Mouse (Mus musculus): ENCODE data around the gene Epo.
A peak's percentile ranks its signal among the peaks of the same experiment; 100 is the strongest.

Epo gene

DNA sequence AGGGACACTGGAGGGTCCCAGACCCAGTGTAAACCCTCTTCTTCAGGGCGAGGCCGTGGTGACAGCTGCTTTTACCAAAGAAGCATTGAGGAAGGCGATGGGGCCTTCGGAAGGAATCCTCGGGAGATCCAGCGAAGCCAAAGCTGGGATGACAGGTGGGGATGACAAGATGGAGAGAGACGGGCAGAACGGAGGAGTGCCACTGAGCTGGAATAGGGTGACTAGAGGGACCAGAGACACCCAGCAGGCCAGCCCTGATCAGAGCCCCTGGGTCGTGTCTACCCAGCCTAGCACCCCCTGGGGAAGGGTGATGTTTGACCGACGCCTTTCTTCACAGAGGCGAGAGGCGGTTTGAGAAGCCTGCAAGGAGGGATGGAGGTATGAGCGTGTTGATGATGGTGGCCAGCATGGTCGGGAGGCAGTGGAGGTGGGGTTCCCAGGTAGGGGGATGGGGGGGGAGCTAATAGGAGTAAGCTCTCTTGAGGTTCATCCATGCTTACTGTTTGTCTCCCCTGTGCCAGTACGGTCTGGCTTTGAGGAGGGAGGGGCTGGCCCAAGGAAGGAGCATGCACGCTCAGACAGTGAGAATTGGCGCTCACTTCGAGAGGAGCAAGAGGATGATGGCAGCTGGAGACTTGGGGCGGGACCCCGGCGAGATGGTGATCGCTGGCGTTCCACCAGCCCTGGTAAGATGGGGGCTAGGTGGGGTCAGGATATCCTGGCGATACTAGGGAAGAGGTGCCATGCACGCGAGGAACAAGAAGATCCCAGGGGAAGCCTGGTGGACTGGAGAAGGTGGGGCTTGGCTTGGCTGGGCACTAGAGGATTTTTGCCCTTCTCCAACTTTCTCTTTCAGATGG is 13.1 kb downstream of the Epo start:
- DNase-seq (ENCODE audit: low spot score) = no peak

DNA sequence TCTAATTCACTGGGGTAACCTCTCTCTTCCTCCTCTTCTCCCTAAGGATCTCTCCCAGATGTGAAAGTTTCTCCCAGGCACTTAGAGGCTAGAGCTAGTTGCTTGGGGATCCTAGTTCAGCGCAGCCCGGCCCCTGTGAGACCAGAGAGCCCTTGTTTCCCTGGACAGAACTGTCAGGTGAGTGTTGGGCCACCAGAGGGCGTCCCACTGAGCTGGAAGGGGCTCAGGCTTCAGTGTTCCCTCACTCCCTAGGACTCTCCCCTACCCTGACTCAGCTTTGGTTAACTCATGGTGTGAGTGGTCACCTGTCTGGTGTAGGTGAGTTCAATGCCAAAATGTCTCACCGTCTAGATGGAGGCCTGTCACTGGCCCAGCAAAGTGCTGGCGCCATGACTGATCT is 14.6 kb downstream of the Epo start, which contains the start of gene Gigyf1:
Gene Gigyf1 (plus strand): TSS at position 113 of the 400 bp plus-strand sequence.
- no peak for DNase-seq (ENCODE audit: low spot score)

DNA sequence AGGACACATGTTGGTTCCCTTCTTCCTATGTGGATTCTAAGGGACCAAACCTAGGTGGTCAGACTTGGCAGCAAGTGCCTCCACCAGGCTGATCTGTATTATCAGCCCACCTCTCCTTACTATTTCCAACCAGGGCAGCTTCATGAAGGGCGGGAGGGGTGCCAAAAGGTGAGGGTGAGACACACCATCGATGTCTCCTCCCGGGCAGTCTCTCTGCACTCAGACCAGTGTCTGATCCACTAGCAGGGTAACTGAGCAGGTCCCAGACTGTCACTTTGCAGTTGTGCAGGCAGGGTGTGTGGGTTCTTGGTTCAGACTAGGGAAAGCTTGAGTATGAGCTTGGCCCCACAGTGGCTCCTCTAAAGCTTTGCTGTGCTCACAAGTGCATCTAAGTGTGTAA is 18.2 kb downstream of the Epo start:
- no peak for DNase-seq (ENCODE audit: low spot score)

DNA sequence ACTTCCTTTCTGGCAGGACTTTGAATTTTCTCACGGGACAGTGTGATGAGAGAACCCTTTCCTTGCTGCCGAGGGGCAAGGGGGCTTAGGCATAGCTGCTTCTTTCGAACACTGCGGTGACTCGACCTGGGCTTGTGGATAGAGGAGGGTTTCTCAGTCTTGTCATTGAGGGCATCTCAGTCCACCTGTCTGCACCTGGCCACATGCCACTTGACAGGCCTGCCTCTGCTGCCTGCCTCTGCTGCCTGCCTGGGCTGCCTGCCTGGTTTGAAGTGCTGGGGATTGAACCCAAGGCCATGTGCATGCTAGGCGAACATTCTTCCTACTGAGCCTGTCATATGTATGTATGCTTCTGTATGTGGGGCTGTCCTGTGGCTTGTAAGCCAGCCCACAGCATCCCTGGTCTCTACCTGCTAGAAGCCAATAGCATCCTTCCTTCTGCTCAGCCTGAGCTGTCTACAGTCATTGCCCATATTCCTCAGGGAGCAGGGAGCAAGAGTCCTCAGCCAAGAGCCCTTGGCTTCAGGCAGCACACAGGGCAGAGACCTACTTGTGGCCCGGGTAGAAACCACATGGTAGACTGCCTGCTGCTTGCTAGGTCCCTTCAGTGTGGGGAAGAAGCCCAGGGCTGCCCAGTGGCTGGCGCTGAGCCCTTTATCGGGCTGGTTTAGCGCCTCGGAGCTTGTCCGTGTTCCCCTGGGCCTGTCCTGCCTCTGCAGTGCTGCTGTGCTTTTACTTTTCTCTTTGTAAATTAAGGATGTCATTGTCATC is 18.9 kb downstream of the Epo start:
- no peak for DNase-seq (ENCODE audit: low spot score)

DNA sequence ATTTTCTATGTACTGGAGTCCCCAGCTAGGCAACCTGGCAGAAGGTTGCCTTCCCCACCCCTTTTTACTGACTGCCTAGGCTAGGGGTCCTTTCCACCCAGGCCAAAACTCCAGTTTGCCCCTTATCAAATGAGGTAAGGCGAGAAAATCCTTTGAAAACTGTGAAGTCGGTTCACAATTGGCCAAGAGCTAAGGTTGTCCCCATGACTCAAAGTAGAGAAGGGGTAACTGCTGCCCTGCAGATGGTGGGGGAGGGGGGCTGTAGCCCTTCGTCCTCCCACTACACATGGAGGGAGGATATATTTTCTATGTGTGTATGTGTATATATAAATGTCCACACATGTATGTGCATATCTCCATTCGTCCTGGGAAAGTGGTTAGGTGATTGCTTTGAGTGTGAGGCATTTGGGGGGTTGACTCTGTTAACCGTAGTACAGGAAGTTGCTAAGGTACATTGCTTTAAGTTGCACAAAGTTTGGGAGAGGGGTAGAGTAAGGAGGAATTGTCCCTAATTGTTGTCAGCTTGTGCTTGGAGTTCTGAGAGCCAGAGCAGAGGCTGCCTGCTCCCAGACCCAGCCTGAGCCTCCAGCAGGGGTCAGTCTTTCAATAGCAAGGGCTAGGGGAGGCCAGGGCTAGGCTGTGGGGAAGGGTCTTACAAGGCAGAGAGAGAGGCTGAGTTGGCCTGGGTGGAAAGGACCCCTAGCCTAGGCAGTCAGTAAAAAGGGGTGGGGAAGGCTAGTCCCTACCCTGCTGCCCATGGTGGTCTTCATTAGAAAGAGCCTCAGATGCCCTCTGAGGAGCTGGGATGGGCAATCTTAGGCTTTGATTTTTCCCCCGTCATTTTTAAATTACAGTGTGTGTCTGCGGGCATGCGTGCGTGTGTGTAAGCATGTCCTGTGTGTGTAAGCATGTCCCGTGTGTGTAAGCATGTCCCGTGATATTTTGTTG is 19.9 kb downstream of the Epo start:
- DNase-seq (ENCODE audit: low spot score) = no peak

DNA sequence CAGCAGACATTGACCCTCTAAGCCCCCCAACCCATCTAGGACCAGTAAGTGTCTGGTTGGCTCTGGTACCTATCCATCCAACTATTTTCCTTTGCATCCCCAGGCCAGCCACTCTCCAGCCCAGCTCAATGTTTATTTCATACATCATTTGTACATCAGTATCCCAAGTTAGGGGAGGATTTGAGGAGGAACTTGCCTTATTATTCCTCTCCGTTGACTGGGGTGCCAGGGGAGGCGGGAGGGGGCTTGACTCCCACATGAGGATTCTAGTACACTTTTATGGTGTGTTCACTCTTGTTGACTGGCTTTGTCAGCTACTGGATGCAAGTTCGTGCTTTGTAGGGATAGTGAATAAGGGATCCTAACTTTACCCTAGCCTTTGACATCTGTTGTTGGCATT is 21.3 kb downstream of the Epo start:
- no peak for DNase-seq (ENCODE audit: low spot score)

DNA sequence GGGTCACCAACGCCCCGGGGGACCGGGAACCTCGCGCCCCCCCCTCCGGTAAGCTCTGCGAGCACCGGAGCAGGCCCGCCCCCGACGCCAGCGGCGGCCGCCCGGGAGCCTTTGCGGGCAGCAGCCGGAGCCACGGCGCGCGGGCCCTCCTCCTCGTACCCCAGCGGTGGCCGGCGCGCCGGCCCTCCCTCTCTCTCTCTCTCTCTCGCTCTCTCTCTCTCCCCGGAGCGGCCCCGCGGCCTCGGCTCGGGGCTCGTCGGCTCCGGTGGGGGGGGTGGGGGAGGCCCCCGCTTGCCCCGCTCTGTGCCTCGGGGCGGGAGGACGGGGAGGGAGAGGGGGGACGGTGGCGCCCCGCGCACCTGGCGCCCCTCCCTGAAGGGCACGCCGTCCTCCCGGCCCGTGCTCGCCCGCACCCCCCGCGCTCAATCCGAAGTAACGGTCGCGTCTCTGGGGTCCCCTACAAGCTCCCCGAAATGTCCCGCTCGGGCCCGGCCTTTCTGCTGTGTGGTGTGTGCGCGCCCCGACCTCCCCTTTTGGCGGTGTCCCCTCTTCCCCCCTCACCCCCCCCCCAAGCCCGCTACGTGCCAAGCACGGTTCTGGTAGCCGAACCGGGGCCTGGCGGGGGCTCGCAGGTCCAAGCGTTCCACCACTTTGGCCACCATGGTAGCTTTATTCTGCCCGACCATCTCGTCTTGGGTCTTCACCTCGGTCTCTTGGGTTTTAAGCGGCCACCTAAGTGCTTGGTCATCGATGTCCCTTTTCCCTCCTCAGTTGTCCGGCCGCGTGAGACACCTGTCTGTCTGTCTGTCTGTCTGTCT is 22.3 kb downstream of the Epo start:
- DNase-seq (ENCODE audit: low spot score) = no peak

DNA sequence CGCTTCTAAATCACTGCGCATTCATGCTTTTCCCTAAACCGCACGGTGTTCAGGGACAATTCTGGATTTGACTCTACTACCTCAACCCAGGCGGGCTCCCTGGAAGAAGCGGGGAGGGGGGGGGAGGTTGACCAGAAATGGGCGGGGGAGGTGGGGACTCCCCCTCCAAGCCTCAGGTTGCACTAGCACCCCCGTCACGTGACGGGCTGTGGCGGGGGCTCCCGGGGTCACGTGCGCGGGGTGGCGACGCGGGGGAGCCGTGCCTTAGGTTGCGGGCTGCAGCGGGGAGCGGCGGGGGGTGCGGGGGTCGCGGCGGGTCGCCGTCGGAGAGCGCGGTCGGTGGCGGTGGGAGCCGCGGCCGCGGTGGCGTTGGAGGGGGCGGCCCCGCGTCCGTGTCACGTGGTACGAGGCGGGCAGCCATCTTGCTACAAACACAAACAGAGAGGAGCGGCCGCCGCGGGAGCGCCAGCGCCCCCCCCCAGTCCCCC is 23.0 kb downstream of the Epo start:
- no peak for DNase-seq (ENCODE audit: low spot score)

DNA sequence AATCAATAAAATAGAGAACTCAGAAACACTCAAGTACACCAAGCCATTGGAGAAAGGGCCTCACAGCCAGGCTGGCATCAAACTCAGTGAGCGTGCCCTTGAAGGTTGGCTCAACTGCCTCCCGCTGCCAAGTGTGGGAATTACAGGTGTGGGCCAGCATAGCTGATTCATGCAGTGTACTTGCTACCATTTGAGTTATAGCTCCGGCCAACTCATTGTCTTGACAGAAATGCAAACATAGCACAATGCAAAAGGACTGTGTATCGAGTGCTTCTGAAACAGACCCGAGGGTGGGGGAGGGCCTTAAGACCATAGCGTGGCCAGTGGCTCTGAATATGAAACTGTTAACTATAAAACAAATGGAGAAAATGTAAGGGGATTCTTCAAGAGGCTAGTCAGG is 29.0 kb downstream of the Epo start:
- DNase-seq (ENCODE audit: low spot score) = no peak

DNA sequence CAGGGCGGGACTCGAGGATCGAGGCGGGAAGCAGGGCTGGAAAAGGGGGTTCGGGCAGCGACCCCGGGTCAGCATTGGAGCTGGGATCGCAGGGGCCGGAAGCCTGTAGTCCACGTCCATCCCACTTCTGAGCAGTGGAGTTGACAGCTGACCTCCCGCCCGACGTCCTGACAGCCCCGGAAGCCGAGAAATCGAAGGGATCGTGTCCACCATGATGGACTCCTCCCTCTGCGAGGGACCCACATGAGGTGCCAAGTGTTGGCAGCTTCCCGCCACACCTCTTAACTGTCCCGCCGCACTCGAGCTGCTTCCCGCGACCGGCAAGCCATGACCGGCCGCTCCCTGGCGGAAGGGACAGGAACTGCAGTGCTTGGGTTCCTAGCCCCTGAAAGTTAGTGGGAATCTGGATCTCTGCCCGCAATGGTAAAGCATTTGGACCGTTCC is 30.4 kb downstream of the Epo start:
- DNase-seq (ENCODE audit: low spot score) = peak; percentile 84

DNA sequence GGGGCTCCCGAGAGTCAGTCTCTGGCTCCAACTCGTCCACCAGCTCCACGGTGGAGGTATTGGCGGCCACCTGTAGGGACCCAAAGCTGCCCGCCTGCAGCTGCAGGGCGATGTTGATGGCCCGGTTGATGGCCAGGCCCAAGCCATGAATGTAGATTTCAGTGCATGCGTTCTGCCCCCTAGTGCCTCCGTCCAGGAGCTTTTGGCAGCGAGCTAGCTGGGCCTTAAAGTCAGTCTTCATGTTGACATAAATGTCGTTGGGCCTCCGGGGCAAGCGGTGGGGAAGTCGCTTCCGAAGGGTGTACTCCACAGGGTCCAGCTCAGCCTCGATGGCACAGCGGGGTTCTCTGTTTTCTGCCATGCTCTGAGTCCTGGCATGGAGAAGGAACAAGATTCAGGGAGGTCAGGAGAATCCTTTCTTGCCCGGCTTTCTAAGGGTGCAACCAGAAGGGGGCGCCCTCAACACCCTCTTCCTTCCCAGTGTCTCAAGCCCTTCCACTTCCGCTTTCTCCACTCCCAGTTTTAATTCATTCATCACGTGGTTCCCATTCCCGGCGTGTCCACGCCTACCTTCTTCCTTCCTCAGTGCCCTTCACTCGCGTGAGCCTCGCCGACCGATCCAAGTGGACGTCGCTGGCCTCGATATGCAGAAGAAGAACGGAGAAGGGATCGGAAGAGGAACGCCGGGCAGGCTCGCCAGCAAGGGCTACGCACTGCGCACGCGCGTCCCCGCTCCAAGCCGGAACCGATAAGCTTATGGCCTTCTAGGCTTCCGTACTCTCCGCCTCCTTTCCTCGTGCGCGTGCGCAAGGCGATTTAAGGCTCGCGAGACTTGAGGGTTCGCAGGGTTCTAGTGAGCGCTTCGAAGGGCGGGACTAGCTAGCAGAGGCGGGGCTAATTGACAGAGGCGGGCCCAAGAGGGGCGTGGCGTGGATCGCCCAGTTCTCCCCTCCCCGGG is 31.1 kb downstream of the Epo start, which contains the start of gene Pop7:
Gene Pop7 (minus strand): TSS at position 810 of the 958 bp plus-strand sequence.
- peak; percentile 100 for DNase-seq (ENCODE audit: low spot score)

DNA sequence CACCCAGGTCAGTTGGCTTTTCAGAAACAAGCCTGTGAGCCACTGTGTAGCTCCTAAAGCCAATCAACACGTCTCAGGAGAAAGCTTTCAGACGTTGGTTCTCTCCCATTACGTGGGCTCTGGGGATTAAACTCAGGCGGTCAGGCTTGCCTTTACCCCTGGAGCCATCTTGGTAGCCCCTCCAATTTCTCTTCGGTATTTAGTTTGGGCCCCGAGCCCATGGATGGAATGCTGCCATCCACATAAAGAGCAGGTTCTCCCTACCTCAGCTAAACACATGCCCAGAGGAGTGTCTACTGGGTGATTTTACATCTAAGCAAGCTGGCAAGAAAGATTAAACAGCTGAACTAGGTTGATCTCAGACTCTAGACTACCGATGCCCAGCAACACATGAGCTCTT is 32.9 kb downstream of the Epo start:
- DNase-seq (ENCODE audit: low spot score) = no peak

DNA sequence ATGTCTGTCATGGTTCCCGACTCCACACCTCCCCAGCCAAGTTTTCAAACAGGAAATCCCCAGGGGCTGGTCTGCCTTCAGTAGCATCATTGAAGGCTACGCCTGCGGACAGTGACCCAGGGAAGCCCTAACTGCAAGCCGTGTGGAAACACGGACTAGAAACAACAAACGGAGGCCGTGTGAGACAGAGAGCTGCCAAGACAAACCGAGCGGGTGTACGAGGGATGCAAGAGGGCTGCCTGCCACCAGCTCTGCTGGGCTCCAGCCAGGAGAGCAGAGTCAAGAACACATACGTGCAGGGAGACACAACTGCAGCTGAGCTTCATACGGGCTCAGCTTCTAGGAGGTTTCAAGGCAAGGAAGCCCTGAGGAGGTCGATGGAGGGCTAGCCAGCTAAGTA is 39.2 kb downstream of the Epo start:
- no peak for DNase-seq (ENCODE audit: low spot score)

DNA sequence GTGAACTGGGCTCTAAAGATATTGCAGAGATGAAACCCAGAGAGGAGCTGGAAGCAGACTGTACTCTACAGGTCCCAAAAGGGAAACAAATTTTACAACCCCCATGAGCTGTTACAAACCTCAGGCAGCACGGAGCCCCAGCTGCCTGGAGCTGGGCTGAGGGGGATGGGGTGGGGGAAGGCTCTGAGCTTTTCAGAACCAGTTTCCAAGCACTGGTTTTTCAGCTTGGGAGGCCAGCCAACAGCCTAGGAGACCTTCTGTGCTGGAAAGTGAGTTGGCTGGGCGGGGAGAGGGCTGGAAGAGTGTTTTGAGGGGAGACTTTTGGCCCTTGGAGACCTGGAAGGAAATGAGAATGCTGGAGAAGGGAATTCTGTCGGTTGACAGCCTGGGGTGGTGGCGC is 41.5 kb downstream of the Epo start:
- no peak for DNase-seq (ENCODE audit: low spot score)

DNA sequence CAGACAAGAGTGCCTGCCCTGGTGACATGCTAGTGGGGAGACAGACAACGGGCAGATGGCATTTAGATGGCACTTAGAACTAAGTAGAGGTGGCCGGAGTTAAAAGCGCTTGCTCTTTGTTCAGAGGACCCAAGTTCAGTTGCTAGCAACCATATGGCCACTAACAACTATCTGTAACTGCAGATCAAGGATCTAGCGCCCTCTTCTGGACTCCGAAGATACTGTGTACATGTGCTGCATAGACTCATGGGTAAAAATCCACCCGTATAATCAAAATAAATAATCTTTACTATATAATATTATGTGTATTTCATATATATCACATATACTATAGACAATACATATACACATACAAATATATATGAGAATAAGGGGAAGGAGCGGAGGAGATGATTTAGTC is 45.4 kb downstream of the Epo start:
- DNase-seq (ENCODE audit: low spot score) = no peak

DNA sequence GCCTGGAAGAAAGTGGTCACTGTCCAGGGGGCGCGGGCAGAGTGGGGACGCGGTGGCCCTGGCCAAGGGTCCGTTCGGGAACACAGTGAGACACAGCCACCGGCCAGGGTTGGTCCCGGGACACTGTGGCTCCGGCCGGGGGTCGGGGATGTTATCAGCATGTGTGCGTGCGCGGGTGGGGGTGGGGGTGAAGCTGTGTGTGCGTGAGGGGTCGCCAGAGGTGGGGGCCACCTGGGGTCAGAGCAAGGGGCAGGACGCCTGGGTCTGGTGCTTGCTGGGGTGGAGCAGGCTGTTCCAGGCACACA is 47.2 kb downstream of the Epo start:
- DNase-seq (ENCODE audit: low spot score) = no peak

DNA sequence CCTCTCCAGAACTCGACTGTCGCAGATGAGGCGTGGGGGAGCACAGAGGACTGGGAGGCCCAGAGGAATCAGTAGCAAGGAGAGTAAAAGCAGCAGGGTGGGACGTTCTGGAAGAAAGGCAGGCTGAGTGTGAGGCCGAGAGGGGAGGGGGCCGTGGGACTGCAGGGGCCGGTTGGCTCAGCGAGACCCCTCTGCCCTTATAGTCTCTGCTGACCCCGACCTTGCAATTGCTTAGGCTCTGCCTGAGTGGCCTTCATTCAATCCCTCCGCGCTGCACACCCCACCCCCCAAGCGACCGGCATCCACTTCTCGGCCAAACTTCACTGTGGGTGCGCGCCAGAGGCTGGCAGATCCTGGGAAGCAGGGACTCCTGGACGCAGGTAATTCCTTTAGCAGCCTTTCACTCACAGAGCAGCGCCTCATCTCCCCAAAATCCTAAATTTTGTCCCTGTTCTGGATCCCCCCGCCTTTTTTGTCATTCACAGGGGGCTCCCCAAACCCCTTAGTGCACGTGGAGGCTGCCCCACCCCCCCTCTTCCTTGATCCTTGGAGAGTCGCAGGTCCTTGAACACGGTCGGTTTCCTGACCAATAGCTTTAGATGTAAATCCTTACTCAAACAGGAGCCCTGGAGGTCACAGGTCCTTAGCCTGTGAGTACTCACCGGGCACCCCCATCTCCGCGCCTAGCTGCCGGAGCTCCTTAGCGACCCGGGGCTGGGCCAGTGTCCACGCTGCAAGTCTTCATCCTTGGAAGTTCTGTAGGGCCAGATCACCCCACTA is 47.8 kb downstream of the Epo start:
- DNase-seq (ENCODE audit: low spot score) = no peak

DNA sequence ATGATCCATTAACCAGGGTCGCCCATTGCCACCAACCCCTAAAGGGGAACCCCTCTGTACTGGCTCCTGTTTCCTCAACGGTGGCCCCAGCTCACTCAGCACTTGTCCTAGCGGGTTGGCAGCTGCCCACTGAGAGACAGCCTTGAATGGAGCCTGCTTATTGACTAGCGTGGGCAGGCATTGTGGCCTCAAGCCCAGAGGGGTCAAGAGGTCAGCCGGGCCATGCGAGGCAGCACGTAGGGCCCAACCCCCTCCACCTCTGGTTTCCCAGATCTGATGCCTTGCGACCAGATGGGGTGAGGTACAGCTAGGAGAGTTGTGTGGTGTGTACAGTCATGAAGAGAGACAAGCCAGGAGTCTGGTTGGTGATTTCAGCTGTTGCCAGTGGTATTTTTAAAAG is 51.1 kb downstream of the Epo start:
- DNase-seq (ENCODE audit: low spot score) = no peak

DNA sequence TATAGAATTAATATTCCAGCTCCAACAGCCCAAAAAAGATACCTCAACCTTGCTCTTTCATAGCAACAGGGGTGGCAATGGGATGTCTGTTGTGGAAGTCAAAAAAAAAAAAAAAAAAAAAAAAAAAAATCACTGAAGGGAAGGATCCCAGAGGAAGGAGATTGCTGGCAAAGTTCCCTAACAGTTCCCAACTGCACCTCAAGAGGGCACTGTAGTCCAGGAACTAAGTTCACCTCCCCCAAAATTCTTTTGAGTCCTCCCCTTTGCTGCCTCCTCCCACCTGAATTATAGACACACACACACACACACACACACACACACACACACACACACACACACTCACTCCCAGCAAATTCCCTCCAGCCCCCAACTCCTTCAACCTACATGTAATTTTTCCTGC is 51.9 kb downstream of the Epo start:
- DNase-seq (ENCODE audit: low spot score) = peak; percentile 48
